Mouse (Mus musculus) intestine, postnatal 0 days (tissue): ENCODE data around the gene Stk39. TPM values are rescaled to one million over a fixed set of nuclear protein-coding genes. Genes with fewer than 3 reads are reported as not detected.

Source experiments
- ATAC-seq: fragments of 200-750 bp; cut with Nextera tagmentation; 2 replicates; pipeline ENCODE4 v1.8.0; 2017; ENCODE audit warnings: mild to moderate bottlenecking, moderate TSS enrichment, moderate library complexity
- H3K27ac ChIP-seq: fragments of 300-500 bp; sonication (generic); 2 replicates; pipeline ENCODE4 v1.5.1; 2014; ENCODE audit warnings: mild to moderate bottlenecking, low read depth, low read length, moderate library complexity
- H3K27me3 ChIP-seq: fragments of 300-500 bp; sonication (generic); replicated peaks from 2 replicates; pipeline ENCODE4 v1.6.1; 2014; ENCODE audit warnings: low read length, mixed read lengths; ENCODE audit not compliant: control insufficient read depth, insufficient read depth
- H3K36me3 ChIP-seq: fragments of 300-500 bp; sonication (generic); 2 replicates; pipeline ENCODE4 v1.6.1; 2014; ENCODE audit warnings: mild to moderate bottlenecking, moderate library complexity; ENCODE audit not compliant: control insufficient read depth, insufficient read depth
- H3K4me1 ChIP-seq: fragments of 300-500 bp; sonication (generic); replicated peaks from 2 replicates; pipeline ENCODE4 v1.6.1; 2014; ENCODE audit warnings: antibody characterized with exemption, low read length, mixed read lengths; ENCODE audit not compliant: control insufficient read depth, insufficient read depth
- H3K4me2 ChIP-seq: fragments of 300-500 bp; sonication (generic); replicated peaks from 2 replicates; pipeline ENCODE4 v1.6.1; 2014; ENCODE audit warnings: low read depth, mild to moderate bottlenecking, moderate library complexity
- H3K4me3 ChIP-seq: fragments of 300-500 bp; sonication (generic); 2 replicates; pipeline ENCODE4 v1.5.1; 2014; ENCODE audit warnings: low read depth, low read length
- H3K9ac ChIP-seq: fragments of 300-500 bp; sonication (generic); 2 replicates; pipeline ENCODE4 v1.6.1; 2014; ENCODE audit warnings: mild to moderate bottlenecking, low read depth, low read length
- H3K9me3 ChIP-seq: fragments of 300-500 bp; sonication (generic); 2 replicates; pipeline ENCODE4 v1.6.1; 2016; ENCODE audit warnings: mixed run types; ENCODE audit not compliant: control insufficient read depth
- CTCF ChIP-seq: sonication (generic); IDR thresholded peaks from 2 replicates; pipeline ENCODE4 v1.5.1; 2016; ENCODE audit warnings: low read depth, mild to moderate bottlenecking, control low read depth, antibody characterized with exemption, moderate library complexity
- WGBS: fragments of 180-500 bp; shearing (Covaris S2); extraction: QIAGEN DNeasy Blood & Tissue Kit; methylation state at CpG from one replicate; pipeline ENCODE4 v1.1.7; 2014; 5-methylcytosine and 5-hydroxymethylcytosine counted together
- polyA plus RNA-seq: library from polyadenylated mRNA; unstranded; fragments of >200 nt; fragmentation: Nextera tagmentation; extraction: Ambion mirVana; gene quantifications from 2 replicates; pipeline ENCODE4 v1.2.1, GENCODE M21; 2015

Gene Stk39
- polyA plus RNA-seq, 1 experiment from 2014 or later: 10.1 TPM

DNA sequence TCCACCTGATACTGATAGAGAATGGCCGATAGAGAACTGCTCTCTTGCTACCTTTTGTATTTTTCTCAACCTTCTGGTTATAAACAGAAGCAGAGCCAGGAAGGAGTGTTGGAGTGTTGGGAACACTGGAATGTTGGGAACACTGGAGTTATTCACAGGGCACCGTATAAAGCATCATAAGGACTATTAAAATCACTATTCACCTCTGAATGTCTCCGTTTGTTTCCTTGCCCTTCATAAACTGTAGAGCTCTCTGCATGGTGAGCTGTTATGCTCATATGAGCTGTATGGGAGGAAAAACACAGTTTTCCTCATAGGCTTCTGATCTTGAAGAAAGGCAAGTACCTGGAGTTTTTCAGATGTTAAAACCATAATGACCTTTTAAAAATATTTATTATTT lies 295.6 kb downstream of the Stk39 start:
- Histone ChIP-seq H3K4me1 (no peaks in the 10 kb centered on the region), H3K4me3 (no peak overlapping the region), H3K27me3 (no peaks in the 10 kb centered on the region), H3K9ac (no peak overlapping the region), H3K4me2 (no peak overlapping the region), H3K36me3 (no peaks in the 10 kb centered on the region), H3K9me3 (no peaks in the 10 kb centered on the region), H3K27ac (no peak overlapping the region)
- no peak for ATAC-seq
- 79% methylated on average over 3 of the region's 3 CpGs for WGBS
- TF ChIP-seq CTCF: no peak

DNA sequence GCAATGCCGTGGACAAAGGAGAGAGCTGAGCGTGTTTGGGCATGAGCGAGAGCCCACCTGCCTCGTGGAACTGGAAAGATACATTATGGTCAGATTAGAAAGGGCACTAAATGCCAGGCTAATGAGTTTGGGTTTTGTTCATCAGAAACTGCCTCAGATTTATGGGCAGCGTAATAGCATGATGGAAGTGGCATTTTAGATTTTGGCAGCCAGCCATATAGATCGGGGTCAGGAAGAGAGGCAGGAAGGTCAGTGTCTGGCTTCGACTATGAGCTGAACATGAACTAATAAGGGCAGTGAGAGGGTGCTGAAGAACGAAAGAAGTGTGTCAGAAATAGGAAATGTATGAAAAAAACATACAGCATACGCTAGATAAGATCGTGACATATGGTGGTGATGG lies 300.8 kb downstream of the Stk39 start:
- H3K4me1 ChIP-seq: no peaks in the 10 kb centered on the region
- no peak overlapping the region for H3K4me2 ChIP-seq
- TF ChIP-seq CTCF: no peak
- H3K9me3 ChIP-seq: no peaks in the 10 kb centered on the region
- H3K27me3 ChIP-seq: no peaks in the 10 kb centered on the region
- H3K27ac ChIP-seq: no peak overlapping the region
- no peak for ATAC-seq
- no peaks in the 10 kb centered on the region for H3K36me3 ChIP-seq
- H3K9ac ChIP-seq: no peak overlapping the region
- 70% methylated on average over 10 of the region's 10 CpGs for WGBS
- no peak overlapping the region for H3K4me3 ChIP-seq

DNA sequence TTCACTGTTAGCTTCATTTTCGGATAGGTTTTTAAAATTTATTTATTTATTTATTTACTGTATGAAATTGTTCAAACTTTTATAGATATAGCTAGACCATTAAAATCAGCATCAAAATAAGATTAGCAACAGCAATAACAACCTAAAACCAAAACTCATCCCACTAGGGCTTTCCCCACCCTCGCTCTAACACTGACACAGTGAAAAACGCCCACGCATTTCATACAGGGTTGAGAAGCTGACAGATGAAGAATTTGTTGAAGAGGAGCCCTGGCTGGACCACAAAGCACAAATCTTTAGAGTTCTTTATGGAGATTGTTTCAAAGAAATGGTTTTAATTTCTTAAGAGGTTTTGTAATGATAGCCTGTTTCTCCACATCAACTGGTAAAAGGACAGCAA lies 310.1 kb downstream of the Stk39 start:
- no peak for ATAC-seq
- H3K36me3 ChIP-seq: no peaks in the 10 kb centered on the region
- WGBS: 91% methylated on average over 4 of the region's 4 CpGs
- no peak overlapping the region for H3K27ac ChIP-seq
- no peaks in the 10 kb centered on the region for H3K4me1 ChIP-seq
- no peak overlapping the region for H3K9ac ChIP-seq
- no peak for TF ChIP-seq CTCF
- H3K4me2 ChIP-seq: no peak overlapping the region
- H3K27me3 ChIP-seq: no peaks in the 10 kb centered on the region
- H3K4me3 ChIP-seq: no peak overlapping the region
- H3K9me3 ChIP-seq: no peaks in the 10 kb centered on the region

DNA sequence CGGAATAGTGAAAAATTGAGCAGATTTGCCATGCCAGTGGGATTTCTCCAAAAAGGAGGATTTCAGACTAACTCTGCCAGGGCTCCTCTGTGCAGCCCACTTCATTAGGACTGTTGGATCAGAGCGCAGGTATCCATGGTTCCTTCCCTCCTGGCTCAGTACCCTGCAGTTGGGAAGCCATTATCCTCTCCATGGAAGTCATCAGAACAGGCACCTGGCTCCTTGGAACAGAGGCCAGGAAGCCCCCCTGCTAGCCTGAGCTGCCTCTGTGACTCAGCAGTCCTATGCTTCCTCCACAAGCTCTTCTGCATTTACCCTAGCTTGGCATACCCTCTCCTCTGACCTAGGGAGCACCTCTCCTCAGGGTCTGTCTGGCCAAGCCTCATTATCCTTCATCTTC lies 311.5 kb downstream of the Stk39 start:
- ATAC-seq: no peak
- 90% methylated on average over 2 of the region's 2 CpGs for WGBS

More for the DNA sequence above, 311.5 kb downstream of the Stk39 start:
- Histone ChIP-seq H3K9ac (no peak overlapping the region), H3K4me1 (no peaks in the 10 kb centered on the region), H3K27ac (no peak overlapping the region), H3K36me3 (no peaks in the 10 kb centered on the region), H3K27me3 (no peaks in the 10 kb centered on the region), H3K4me3 (no peak overlapping the region), H3K4me2 (no peak overlapping the region), H3K9me3 (no peaks in the 10 kb centered on the region)
- no peak for TF ChIP-seq CTCF

Other genes starting within 250 kb of the Stk39 start
- gene 4933409G03Rik, start 110.1 kb upstream of the Stk39 start, polyA plus RNA-seq: not detected in 2 replicates
- 0.04 TPM in 1 of 2 replicates, not detected in the other for gene 4932414N04Rik, start 184.2 kb upstream of the Stk39 start, polyA plus RNA-seq